ENCODE assay signal across 9 mouse cellular contexts in genomic region chr2:157070365-157070764, GRCm38 (mm10). TPM values are rescaled to one million over a fixed set of nuclear protein-coding genes. Genes with fewer than 3 reads are reported as not detected.
DNase-seq lines count a peak whose midpoint lies in the region; ATAC-seq and TF ChIP-seq lines count a peak whose summit lies in the region.
"Had no signal": no experiment of that assay in that cellular context is flagged by ENCODE, and none has a peak within 500 bp of the region (broad histone marks: within the 10 kb centered on the region; RNA-seq: fewer than 3 reads in every experiment).

No protein-coding gene starts in this region.

- H3K79me2 ChIP-seq in myocyte (ENCODE audit: control insufficient read depth, insufficient read depth) = peaks cover 81% of the 10 kb centered on the region

- peaks cover 70% of the 10 kb centered on the region for H3K4me1 ChIP-seq in limb, embryonic 14.5 days (ENCODE audit: control insufficient read depth, insufficient read depth, low read length)

- H3K27me3 ChIP-seq in limb, embryonic 14.5 days (ENCODE audit: control insufficient read depth, insufficient read depth, low read length) = no peaks in the 10 kb centered on the region
- H3K27me3 ChIP-seq in myocyte (ENCODE audit: control insufficient read depth, insufficient read depth, insufficient read length) = no peaks in the 10 kb centered on the region

- 44% methylated on average over 9 of the region's 9 CpGs for WGBS in limb, embryonic 14.5 days

- H3K4me3 ChIP-seq in left cerebral cortex, adult 2 months = no peak overlapping the region
- H3K4me3 ChIP-seq in limb, embryonic 14.5 days (replicated peaks; ENCODE audit: low read length) = no peak overlapping the region
- H3K4me3 ChIP-seq in myocyte = no peak overlapping the region

- H3K9ac ChIP-seq in limb, embryonic 14.5 days (ENCODE audit: low read depth, low read length, severe bottlenecking) = no peak overlapping the region

- peak overlapping the region; percentile 26; the same call in 1 of the 2 replicates for H3K27ac ChIP-seq in left cerebral cortex, adult 2 months
- peak overlapping the region; percentile 71 for H3K27ac ChIP-seq in limb, embryonic 14.5 days (replicated peaks; ENCODE audit: low read depth, low read length)

- no peak for ATAC-seq in limb, embryonic 14.5 days (ENCODE audit: low FRiP score, low read depth)

- H3K36me3 ChIP-seq in limb, embryonic 14.5 days (ENCODE audit: control insufficient read depth, insufficient read depth, low read length) = peaks cover 18% of the 10 kb centered on the region
- no peaks in the 10 kb centered on the region for H3K36me3 ChIP-seq in myocyte (ENCODE audit: control insufficient read depth, insufficient read depth)

- H3K4me2 ChIP-seq in limb, embryonic 14.5 days (replicated peaks; ENCODE audit: low read depth, low read length, severe bottlenecking) = no peak overlapping the region
- H3K4me2 ChIP-seq in myocyte (ENCODE audit: low read depth) = peak overlapping the region; percentile 78

- TF ChIP-seq POLR2A in limb, embryonic 14.5 days (IDR thresholded peaks at IDR 0.05; ENCODE audit: borderline replicate concordance, extremely low read depth, insufficient read depth, insufficient read length) = no peak
- no peak for TF ChIP-seq POLR2A in myocyte (IDR thresholded peaks at IDR 0.05; ENCODE audit: insufficient read length, low read depth)

- no peak for DNase-seq in left cerebral cortex, adult 2 months (ENCODE audit: extremely low spot score in 1 of 2, low spot score in 2 of 2)
- no peak for DNase-seq in left cerebral cortex, adult 8-10 months (ENCODE audit: low spot score in 2 of 2)
- DNase-seq in cerebellum, adult 8-10 months = peak; percentile 60
- peak; percentile 62 to 70 for DNase-seq in heart, postnatal 14 days
- peak; percentile 59 for DNase-seq in limb, embryonic 14.5 days (ENCODE audit: low spot score)
- DNase-seq in urinary bladder, adult 2 months (ENCODE audit: low spot score) = no peak
- no peak for DNase-seq in spleen, postnatal 36 days (ENCODE audit: low spot score in 2 of 2)

- intact Hi-C loops in left cerebral cortex, adult 2 months (cut with DNase I) = no loop called here
- intact Hi-C loops in heart, postnatal 14 days (cut with DNase I) = no loop called here

- TF ChIP-seq CTCF in left cerebral cortex, adult 2 months (IDR thresholded peaks at IDR 0.05) = no peak

- no peak overlapping the region for H3ac ChIP-seq in myocyte (ENCODE audit: control insufficient read depth, insufficient read length)

- H3K9me3 ChIP-seq in limb, embryonic 14.5 days (ENCODE audit: control insufficient read depth, low read length) = no peaks in the 10 kb centered on the region

TF ChIP-seq in myocyte, 11 proteins besides CTCF, POLR2A, EP300 and RAD21:
- TF ChIP-seq POLR2AphosphoS2 (IDR thresholded peaks at IDR 0.05; ENCODE audit: insufficient read length, low read depth) (no peak), SRF (IDR thresholded peaks at IDR 0.05; ENCODE audit: control insufficient read depth, insufficient read length, low read depth) (no peak), MYOD1 (IDR thresholded peaks at IDR 0.05; ENCODE audit: control insufficient read depth in 1 of 3, insufficient read length in 2 of 3, low read depth in 2 of 3) (no peak), MAX (IDR thresholded peaks at IDR 0.05; ENCODE audit: low read depth) (no peak), CEBPB (IDR thresholded peaks at IDR 0.05; ENCODE audit: insufficient read depth, poor library complexity, severe bottlenecking) (no peak), REST (IDR thresholded peaks at IDR 0.05; ENCODE audit: insufficient read depth, insufficient read length) (no peak), USF1 (IDR thresholded peaks at IDR 0.05; ENCODE audit: low read depth) (no peak), MYOG (IDR thresholded peaks at IDR 0.05; ENCODE audit: control insufficient read depth in 1 of 3, insufficient read depth in 1 of 3, insufficient read length in 2 of 3, low read depth in 2 of 3) (no peak), E2F4 (IDR thresholded peaks at IDR 0.05; ENCODE audit: insufficient read depth) (no peak), TCF3 (IDR thresholded peaks at IDR 0.05; ENCODE audit: insufficient read length, low read depth) (no peak), TCF12 (IDR thresholded peaks at IDR 0.05; ENCODE audit: insufficient read depth, poor library complexity, severe bottlenecking) (no peak)
TF ChIP-seq in myocyte: peak in this region for 0.

RNA-seq across cellular contexts. Expression of gene Soga1, which starts 8.7 kb away (rescaled TPM):
- total RNA-seq in left cerebral cortex, adult 2 months (2021) = 10 to 100 TPM; 20.2 to 25.1 TPM
- total RNA-seq in left cerebral cortex, adult 8-10 months (2022) = 10 to 100 TPM; 19.4 to 25.6 (median 22.0) TPM
- 10 to 100 TPM; 22.8 to 23.8 TPM for total RNA-seq in heart, postnatal 14 days (2021)
- polyA plus RNA-seq in limb, embryonic 14.5 days (2012; rRNA removed) = 14.2 and 22.8 TPM in 2 replicates
- polyA plus RNA-seq in limb, embryonic 14.5 days (2014; fragmentation: Nextera tagmentation; extraction: Ambion mirVana) = 5.5 and 7.9 TPM in 2 replicates
- 11.9 TPM for polyA plus RNA-seq in myocyte (2012; fragmentation: generic; extraction: Trizol)
- 3.0 and 7.1 TPM in 2 replicates for polyA plus RNA-seq in urinary bladder, adult 2 months (2012; rRNA removed)

RNA-seq across cellular contexts. Expression of gene Tldc2, which starts 16.5 kb away (rescaled TPM):
- not detected for total RNA-seq in left cerebral cortex, adult 2 months (2021)
- not detected for total RNA-seq in left cerebral cortex, adult 8-10 months (2022)
- total RNA-seq in heart, postnatal 14 days (2021) = not detected
- polyA plus RNA-seq in limb, embryonic 14.5 days (2012; rRNA removed) = not detected in 2 replicates
- polyA plus RNA-seq in limb, embryonic 14.5 days (2014; fragmentation: Nextera tagmentation; extraction: Ambion mirVana) = not detected in 2 replicates
- not detected for polyA plus RNA-seq in myocyte (2012; fragmentation: generic; extraction: Trizol)
- polyA plus RNA-seq in urinary bladder, adult 2 months (2012; rRNA removed) = 0.19 TPM in 1 of 2 replicates, not detected in the other
- total RNA-seq: left cerebral cortex, postnatal 10 days had no signal

Comparison
In these comparisons a context has a peak if more than half of its experiments do, and no peak if none do; other contexts are left out.
1. DNase-seq: peak in cerebellum, adult 8-10 months (single experiment), heart, postnatal 14 days (2 of 2) and limb, embryonic 14.5 days (single experiment); none in left cerebral cortex, adult 2 months (0 of 2), left cerebral cortex, adult 8-10 months (0 of 2), urinary bladder, adult 2 months (single experiment) and spleen, postnatal 36 days (0 of 2).